Mouse (Mus musculus) activated CD4-positive, CD25-positive, alpha-beta regulatory T cell, adult 4 months (primary cell): Measurements from ENCODE around the gene Arhgap45. TPM values are rescaled to one million over a fixed set of nuclear protein-coding genes. Genes with fewer than 3 reads are reported as not detected.

Experiments
- ATAC-seq: one replicate; pipeline ENCODE4 v1.8.0; 2017
- polyA plus RNA-seq, 2 experiments: library from polyadenylated mRNA; unstranded; fragments of 100-300 nt; shearing (Covaris generic); gene quantifications; one replicate each; pipeline ENCODE4 v1.2.1; 2017

The Arhgap45 gene
- polyA plus RNA-seq, 2 experiments from 2014 or later, result 196 to 326 TPM

GRCm38 (mm10) chr10:80057683-80058326, 41.4 kb downstream of the Arhgap45 start:
- no peak for ATAC-seq

GRCm38 (mm10) chr10:80063104-80063503, 46.7 kb downstream of the Arhgap45 start:
- ATAC-seq, result no peak

GRCm38 (mm10) chr10:80063877-80064650, 47.6 kb downstream of the Arhgap45 start:
- ATAC-seq, result no peak

- no peak for ATAC-seq
Measured at GRCm38 (mm10) chr10:80069251-80069650, 52.8 kb downstream of the Arhgap45 start.

- no peak for ATAC-seq
Measured at GRCm38 (mm10) chr10:80069948-80070450, 53.5 kb downstream of the Arhgap45 start.

- no peak for ATAC-seq
Measured at GRCm38 (mm10) chr10:80070837-80071515, 54.5 kb downstream of the Arhgap45 start.

GRCm38 (mm10) chr10:80071516-80071900, 55.1 kb downstream of the Arhgap45 start:
- no peak for ATAC-seq

- no peak for ATAC-seq
Measured at GRCm38 (mm10) chr10:80072623-80073489, 56.4 kb downstream of the Arhgap45 start.

GRCm38 (mm10) chr10:80074813-80075601, 58.6 kb downstream of the Arhgap45 start:
- ATAC-seq, result peak; percentile 97

- no peak for ATAC-seq
Measured at GRCm38 (mm10) chr10:80075924-80076323, 59.5 kb downstream of the Arhgap45 start.

- no peak for ATAC-seq
Measured at GRCm38 (mm10) chr10:80076386-80076785, 59.9 kb downstream of the Arhgap45 start.

- ATAC-seq, result no peak
Measured at GRCm38 (mm10) chr10:80077312-80077711, 60.9 kb downstream of the Arhgap45 start.

GRCm38 (mm10) chr10:80078366-80078765, 61.9 kb downstream of the Arhgap45 start:
- ATAC-seq, result no peak

GRCm38 (mm10) chr10:80080396-80081070, 64.1 kb downstream of the Arhgap45 start:
- no peak for ATAC-seq

Other genes starting within 250 kb of the Arhgap45 start
- 1 to 10 TPM; 3.9 to 4.4 TPM for gene Rnf126, start 249.7 kb upstream of the Arhgap45 start, polyA plus RNA-seq
- under 1 TPM in 1 of 2 experiments, not detected in 1; 0.86 TPM for gene Fstl3, start 239.4 kb upstream of the Arhgap45 start, polyA plus RNA-seq
- 1 to 10 TPM in 1 of 2 experiments, under 1 TPM in 1; 0.76 to 1.1 TPM for gene Prss57, start 225.7 kb upstream of the Arhgap45 start, polyA plus RNA-seq
- gene Palm, start 223.1 kb upstream of the Arhgap45 start, polyA plus RNA-seq, result under 1 TPM; 0.55 to 0.95 TPM
- not detected for gene Misp, start 195.7 kb upstream of the Arhgap45 start, polyA plus RNA-seq
- gene Ptbp1, start 162.2 kb upstream of the Arhgap45 start, polyA plus RNA-seq, result 100 to 1,000 TPM in 1 of 2 experiments, 10 to 100 TPM in 1; 94.0 to 159 TPM
- not detected for gene Prtn3, start 142.2 kb upstream of the Arhgap45 start, polyA plus RNA-seq
- 1 to 10 TPM; 1.6 to 2.1 TPM for gene Plppr3, start 142.0 kb upstream of the Arhgap45 start, polyA plus RNA-seq
- not detected for gene Elane, start 130.4 kb upstream of the Arhgap45 start, polyA plus RNA-seq
- gene Cfd, start 125.8 kb upstream of the Arhgap45 start, polyA plus RNA-seq, result not detected
- 10 to 100 TPM in 1 of 2 experiments, 1 to 10 TPM in 1; 6.7 to 10.5 TPM for gene Med16, start 107.7 kb upstream of the Arhgap45 start, polyA plus RNA-seq
- gene Gm26602, start 105.8 kb upstream of the Arhgap45 start, polyA plus RNA-seq, result not detected
- gene Kiss1r, start 99.7 kb upstream of the Arhgap45 start, polyA plus RNA-seq, result under 1 TPM in 1 of 2 experiments, not detected in 1; 0.22 TPM
- 100 to 1,000 TPM in 1 of 2 experiments, 10 to 100 TPM in 1; 92.3 to 122 TPM for gene R3hdm4, start 95.4 kb upstream of the Arhgap45 start, polyA plus RNA-seq
- gene Arid3a, start 89.6 kb upstream of the Arhgap45 start, polyA plus RNA-seq, result 1 to 10 TPM; 2.1 to 2.5 TPM
- 10 to 100 TPM; 63.9 to 70.0 TPM for gene Wdr18, start 56.5 kb upstream of the Arhgap45 start, polyA plus RNA-seq
- gene Grin3b, start 45.9 kb upstream of the Arhgap45 start, polyA plus RNA-seq, result not detected
- 1 to 10 TPM; 1.9 to 3.8 TPM for gene Tmem259, start 32.3 kb upstream of the Arhgap45 start, polyA plus RNA-seq
- gene Cnn2, start 28.1 kb upstream of the Arhgap45 start, polyA plus RNA-seq, result 100 to 1,000 TPM; 828 to 877 TPM
- 10 to 100 TPM; 13.2 to 17.0 TPM for gene Abca7, start 20.2 kb upstream of the Arhgap45 start, polyA plus RNA-seq
- 100 to 1,000 TPM; 174 to 175 TPM for gene Polr2e, start 23.1 kb downstream of the Arhgap45 start, polyA plus RNA-seq
- gene Gpx4, start 30.5 kb downstream of the Arhgap45 start, polyA plus RNA-seq, result 100 to 1,000 TPM; 346 to 370 TPM
- 10 to 100 TPM; 26.8 to 32.5 TPM for gene Sbno2, start 88.9 kb downstream of the Arhgap45 start, polyA plus RNA-seq
- gene Stk11, start 99.2 kb downstream of the Arhgap45 start, polyA plus RNA-seq, result 10 to 100 TPM; 22.1 to 25.4 TPM
- gene Atp5d, start 122.0 kb downstream of the Arhgap45 start, polyA plus RNA-seq, result 100 to 1,000 TPM; 338 to 428 TPM
- gene Cbarp, start 124.2 kb downstream of the Arhgap45 start, polyA plus RNA-seq, result under 1 TPM; 0.74 to 0.96 TPM
- gene Midn, start 131.6 kb downstream of the Arhgap45 start, polyA plus RNA-seq, result 1 to 10 TPM; 7.3 to 9.2 TPM
- gene Cirbp, start 149.3 kb downstream of the Arhgap45 start, polyA plus RNA-seq, result 100 to 1,000 TPM; 132 to 177 TPM
- 10 to 100 TPM; 18.0 to 22.7 TPM for gene 1600002K03Rik, start 156.3 kb downstream of the Arhgap45 start, polyA plus RNA-seq
- gene Efna2, start 162.8 kb downstream of the Arhgap45 start, polyA plus RNA-seq, result not detected
- gene Mum1, start 209.8 kb downstream of the Arhgap45 start, polyA plus RNA-seq, result 10 to 100 TPM; 59.5 to 75.7 TPM
- 100 to 1,000 TPM; 205 to 250 TPM for gene Ndufs7, start 232.5 kb downstream of the Arhgap45 start, polyA plus RNA-seq
- gene Gamt, start 244.4 kb downstream of the Arhgap45 start, polyA plus RNA-seq, result under 1 TPM in 1 of 2 experiments, not detected in 1; 0.34 TPM
- gene Dazap1, start 244.8 kb downstream of the Arhgap45 start, polyA plus RNA-seq, result 10 to 100 TPM; 15.4 to 19.6 TPM